Mouse (Mus musculus) stomach, postnatal 0 days (tissue): ENCODE results near the gene Rab27a.

Source experiments
- CTCF ChIP-seq: IDR thresholded peaks from 2 replicates; pipeline ENCODE4 v1.5.1; 2016; ENCODE audit warnings: antibody characterized with exemption, low read depth, mild to moderate bottlenecking, moderate library complexity
- EP300 ChIP-seq: optimal IDR thresholded peaks from 2 replicates; pipeline ENCODE3; 2016; ENCODE audit warnings: antibody characterized with exemption

GRCm38 (mm10) chr9:73073169-73073568 is 28.5 kb downstream of the Rab27a start:
- TF ChIP-seq EP300 (no peak), CTCF (no peak)
